Mouse (Mus musculus): Measurements from ENCODE around the gene Ltbp4. TPM values are rescaled to one million over a fixed set of nuclear protein-coding genes. Genes with fewer than 3 reads are reported as not detected.

The Ltbp4 gene
- polyA plus RNA-seq, 1 experiment = 28.2 TPM

GRCm38 (mm10) chr7:27360749-27361148 is 23.3 kb upstream of the Ltbp4 start:
- Histone ChIP-seq H3K27me3 (ENCODE audit: control insufficient read depth, insufficient read depth, low read length) (no peaks in the 10 kb centered on the region), H3K4me1 (ENCODE audit: control insufficient read depth, insufficient read depth, low read length) (no peaks in the 10 kb centered on the region), H3K4me3 (replicated peaks; ENCODE audit: insufficient read depth, low read depth, low read length) (no peak overlapping the region), H3K27ac (ENCODE audit: insufficient read depth, low read length) (no peak overlapping the region)
- TF ChIP-seq POLR2A (IDR thresholded peaks at IDR 0.05; ENCODE audit: borderline replicate concordance, insufficient read depth, low read length) (no peak), CTCF (IDR thresholded peaks at IDR 0.05; ENCODE audit: borderline replicate concordance, insufficient read depth, low read depth, low read length) (no peak)
- no peak for DNase-seq
- 60% methylated on average over 6 of the region's 6 CpGs for WGBS

GRCm38 (mm10) chr7:27359706-27360358 is 22.3 kb upstream of the Ltbp4 start:
- Histone ChIP-seq H3K4me1 (ENCODE audit: control insufficient read depth, insufficient read depth, low read length) (no peaks in the 10 kb centered on the region), H3K27ac (ENCODE audit: insufficient read depth, low read length) (no peak overlapping the region), H3K27me3 (ENCODE audit: control insufficient read depth, insufficient read depth, low read length) (no peaks in the 10 kb centered on the region), H3K4me3 (replicated peaks; ENCODE audit: insufficient read depth, low read depth, low read length) (no peak overlapping the region)
- 79% methylated on average over 9 of the region's 9 CpGs for WGBS
- DNase-seq = no peak
- TF ChIP-seq POLR2A (IDR thresholded peaks at IDR 0.05; ENCODE audit: borderline replicate concordance, insufficient read depth, low read length) (no peak), CTCF (IDR thresholded peaks at IDR 0.05; ENCODE audit: borderline replicate concordance, insufficient read depth, low read depth, low read length) (no peak)

- DNase-seq = no peak
- no peak for TF ChIP-seq CTCF (IDR thresholded peaks at IDR 0.05; ENCODE audit: borderline replicate concordance, insufficient read depth, low read depth, low read length)
- no peaks in the 10 kb centered on the region for H3K27me3 ChIP-seq (ENCODE audit: control insufficient read depth, insufficient read depth, low read length)
- no peak overlapping the region for H3K27ac ChIP-seq (ENCODE audit: insufficient read depth, low read length)
- H3K4me3 ChIP-seq (replicated peaks; ENCODE audit: insufficient read depth, low read depth, low read length) = no peak overlapping the region
- 62% methylated on average over 2 of the region's 2 CpGs for WGBS
- H3K4me1 ChIP-seq (ENCODE audit: control insufficient read depth, insufficient read depth, low read length) = no peaks in the 10 kb centered on the region
Observed at GRCm38 (mm10) chr7:27359162-27359561, 21.7 kb upstream of the Ltbp4 start.

- no peak for TF ChIP-seq POLR2A (IDR thresholded peaks at IDR 0.05; ENCODE audit: borderline replicate concordance, insufficient read depth, low read length)
- TF ChIP-seq CTCF (IDR thresholded peaks at IDR 0.05; ENCODE audit: borderline replicate concordance, insufficient read depth, low read depth, low read length) = no peak
- Histone ChIP-seq H3K27me3 (ENCODE audit: control insufficient read depth, insufficient read depth, low read length) (no peaks in the 10 kb centered on the region), H3K4me1 (ENCODE audit: control insufficient read depth, insufficient read depth, low read length) (no peaks in the 10 kb centered on the region), H3K4me3 (replicated peaks; ENCODE audit: insufficient read depth, low read depth, low read length) (no peak overlapping the region), H3K27ac (ENCODE audit: insufficient read depth, low read length) (no peak overlapping the region)
- 42% methylated on average over 3 of the region's 3 CpGs for WGBS
- no peak for DNase-seq
Observed at GRCm38 (mm10) chr7:27357595-27357978, 20.1 kb upstream of the Ltbp4 start.

- Histone ChIP-seq H3K4me3 (replicated peaks; ENCODE audit: insufficient read depth, low read depth, low read length) (peak within 1 kb of the TSS; percentile 88), H3K4me1 (ENCODE audit: control insufficient read depth, insufficient read depth, low read length) (no peaks in the 10 kb centered on the region), H3K27me3 (ENCODE audit: control insufficient read depth, insufficient read depth, low read length) (no peaks in the 10 kb centered on the region), H3K27ac (ENCODE audit: insufficient read depth, low read length) (no peak within 1 kb of the TSS)
- TF ChIP-seq POLR2A (IDR thresholded peaks at IDR 0.05; ENCODE audit: borderline replicate concordance, insufficient read depth, low read length) (no peak), CTCF (IDR thresholded peaks at IDR 0.05; ENCODE audit: borderline replicate concordance, insufficient read depth, low read depth, low read length) (no peak)
- DNase-seq = no peak
- WGBS = 34% methylated on average over 27 of the region's 27 CpGs
Observed at GRCm38 (mm10) chr7:27356861-27357594, 19.5 kb upstream of the Ltbp4 start, which contains the start of gene Gm20479. Gene Gm20479, minus strand, starts transcription at chr7:27357419.

- no peak overlapping the region for H3K27ac ChIP-seq (ENCODE audit: insufficient read depth, low read length)
Observed at GRCm38 (mm10) chr7:27356248-27356647, 18.8 kb upstream of the Ltbp4 start.

GRCm38 (mm10) chr7:27355745-27356240 is 18.3 kb upstream of the Ltbp4 start, which contains the start of gene Shkbp1:
Gene Shkbp1, minus strand, starts transcription at chr7:27356019.
- Histone ChIP-seq H3K4me3 (replicated peaks; ENCODE audit: insufficient read depth, low read depth, low read length) (peak within 1 kb of the TSS; percentile 88), H3K27me3 (ENCODE audit: control insufficient read depth, insufficient read depth, low read length) (no peaks in the 10 kb centered on the region), H3K27ac (ENCODE audit: insufficient read depth, low read length) (no peak within 1 kb of the TSS), H3K4me1 (ENCODE audit: control insufficient read depth, insufficient read depth, low read length) (no peaks in the 10 kb centered on the region)
- no peak for TF ChIP-seq CTCF (IDR thresholded peaks at IDR 0.05; ENCODE audit: borderline replicate concordance, insufficient read depth, low read depth, low read length)
- TF ChIP-seq POLR2A (IDR thresholded peaks at IDR 0.05; ENCODE audit: borderline replicate concordance, insufficient read depth, low read length) = no peak
- under 1% methylated on average over 34 of the region's 34 CpGs for WGBS
- DNase-seq = peak; percentile 83 to 86

More at GRCm38 (mm10) chr7:27356248-27356647, 18.8 kb upstream of the Ltbp4 start:
- H3K4me1 ChIP-seq (ENCODE audit: control insufficient read depth, insufficient read depth, low read length) = no peaks in the 10 kb centered on the region
- DNase-seq = peak; percentile 45 to 48
- WGBS = 5% methylated on average over 16 of the region's 16 CpGs
- no peak for TF ChIP-seq POLR2A (IDR thresholded peaks at IDR 0.05; ENCODE audit: borderline replicate concordance, insufficient read depth, low read length)
- TF ChIP-seq CTCF (IDR thresholded peaks at IDR 0.05; ENCODE audit: borderline replicate concordance, insufficient read depth, low read depth, low read length) = no peak
- peak overlapping the region; percentile 88 for H3K4me3 ChIP-seq (replicated peaks; ENCODE audit: insufficient read depth, low read depth, low read length)
- no peaks in the 10 kb centered on the region for H3K27me3 ChIP-seq (ENCODE audit: control insufficient read depth, insufficient read depth, low read length)

Data from cerebellum, adult 2 months (tissue).